Mouse (Mus musculus) brain, adult 2 months (tissue): Measurements from ENCODE around the gene Mettl1.
A peak's percentile ranks its signal among the peaks of the same experiment; 100 is the strongest.

ENCODE experiments used
- DNase-seq: peaks from one replicate; pipeline ENCODE4 v3.0.0; 2011; ENCODE audit warnings: low read depth, low spot score

The Mettl1 gene

GRCm38 (mm10) chr10:127041274-127041766, at the start of gene Mettl1, which contains the start of gene Eef1akmt3:
Gene Mettl1 (plus strand): TSS chr10:127041414.
Gene Eef1akmt3 (minus strand): TSS chr10:127041513.
- no peak for DNase-seq

DNA sequence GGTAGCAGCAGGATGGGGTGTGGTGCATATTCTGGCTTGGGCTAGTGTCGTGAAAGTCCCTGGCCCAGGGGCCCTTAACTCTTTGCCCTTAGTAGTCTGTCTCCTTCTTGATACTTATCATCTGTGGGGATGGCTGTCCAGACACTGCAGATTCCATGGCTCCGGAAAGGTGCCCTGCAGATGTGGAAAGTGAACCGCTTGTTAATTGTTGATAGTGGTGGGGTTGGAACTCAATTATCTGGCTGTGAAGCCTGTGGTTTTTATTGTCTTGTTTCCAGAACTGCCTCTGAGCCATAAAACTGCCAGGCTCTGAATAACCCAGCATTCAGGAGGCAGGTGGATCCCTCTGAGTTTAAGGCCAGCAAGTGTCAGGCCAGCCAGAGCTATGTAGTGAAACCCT, 49.5 kb upstream of the Mettl1 start:
- no peak for DNase-seq

GRCm38 (mm10) chr10:126993621-126994020, 47.6 kb upstream of the Mettl1 start:
- DNase-seq = no peak

DNA sequence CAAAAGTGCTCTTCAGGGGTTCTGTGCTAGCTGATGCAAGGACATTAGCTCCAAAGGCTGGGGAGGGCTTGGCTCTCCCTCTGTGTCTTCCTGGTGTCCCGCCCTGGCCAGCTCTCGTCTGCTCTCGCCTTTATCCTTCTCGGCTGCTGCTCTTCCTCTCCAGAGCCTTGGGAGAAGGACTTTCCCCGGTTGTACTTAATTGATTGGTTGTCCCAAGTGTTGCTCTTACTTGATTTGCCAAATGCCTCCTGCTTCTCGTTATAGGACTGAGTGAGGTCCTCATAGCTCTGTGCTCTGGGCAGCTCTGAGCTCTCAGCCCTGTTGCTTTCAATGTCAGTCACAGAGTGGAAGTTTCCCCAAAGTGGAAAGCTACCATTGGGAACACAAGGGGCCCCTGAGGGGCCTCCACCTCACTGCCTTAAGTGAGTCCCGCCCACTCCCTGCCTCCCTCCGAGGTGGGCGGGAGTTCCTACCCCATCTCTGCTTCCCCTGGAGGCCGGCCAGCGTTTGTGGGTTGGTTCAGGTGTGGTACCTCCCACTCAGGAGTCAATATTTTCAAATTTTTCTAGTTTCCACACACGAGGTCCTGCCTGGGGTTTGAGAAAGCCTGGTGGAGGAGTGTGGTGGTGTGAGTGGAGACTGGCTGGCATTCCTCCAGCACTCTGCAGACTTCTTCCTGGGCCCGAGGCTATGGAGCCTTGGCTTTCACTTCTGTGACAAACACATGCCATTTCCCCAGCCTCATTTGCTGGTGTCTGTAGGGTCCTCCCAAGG, 43.7 kb upstream of the Mettl1 start:
- peak; percentile 24 for DNase-seq

DNA sequence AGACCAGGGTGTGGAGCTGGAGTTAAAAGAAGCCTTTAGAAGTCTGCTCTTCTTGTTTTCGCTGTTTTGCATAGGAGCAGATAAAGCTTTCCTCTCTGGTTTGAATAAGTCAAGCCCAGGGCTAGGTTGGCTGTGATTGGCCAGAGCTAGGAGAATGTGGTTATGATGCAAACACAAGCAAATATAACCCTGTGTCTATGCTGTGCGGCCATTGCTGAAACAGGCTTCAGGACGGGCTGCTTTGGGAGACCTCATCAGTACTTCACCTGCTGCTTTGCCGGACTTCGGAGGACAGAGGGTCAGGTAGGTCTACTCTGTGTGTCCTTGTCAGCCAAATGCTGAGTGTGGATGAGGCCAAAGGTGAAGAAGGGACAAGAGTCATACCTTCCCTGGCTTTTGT, 40.7 kb upstream of the Mettl1 start, which contains the start of gene Avil:
Avil (plus strand) TSS at position 181 of the 400 bp plus-strand sequence.
- no peak for DNase-seq

DNA sequence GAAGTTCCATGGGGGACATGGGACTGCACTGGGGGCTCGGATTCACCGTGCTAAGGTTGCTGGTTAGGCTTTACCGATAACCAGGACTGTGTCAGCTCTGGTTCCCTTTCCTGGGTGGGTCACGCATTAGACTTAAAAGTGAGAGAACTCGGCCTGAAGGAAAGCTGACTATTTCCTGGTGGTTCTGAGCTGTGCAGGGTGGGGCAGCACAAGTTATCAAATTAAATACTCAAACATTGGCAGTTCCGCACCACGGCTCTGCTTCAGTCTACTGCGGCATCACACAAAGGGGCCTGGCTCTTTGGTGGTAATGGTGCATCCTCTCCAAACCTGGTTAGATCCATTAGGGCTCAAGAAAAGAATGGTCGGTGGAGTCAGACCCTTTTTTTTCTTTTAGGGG, 39.9 kb upstream of the Mettl1 start:
- no peak for DNase-seq

GRCm38 (mm10) chr10:127002056-127002455, 39.2 kb upstream of the Mettl1 start:
- no peak for DNase-seq

- DNase-seq = no peak
Measured at GRCm38 (mm10) chr10:127002765-127003164, 38.4 kb upstream of the Mettl1 start.

DNA sequence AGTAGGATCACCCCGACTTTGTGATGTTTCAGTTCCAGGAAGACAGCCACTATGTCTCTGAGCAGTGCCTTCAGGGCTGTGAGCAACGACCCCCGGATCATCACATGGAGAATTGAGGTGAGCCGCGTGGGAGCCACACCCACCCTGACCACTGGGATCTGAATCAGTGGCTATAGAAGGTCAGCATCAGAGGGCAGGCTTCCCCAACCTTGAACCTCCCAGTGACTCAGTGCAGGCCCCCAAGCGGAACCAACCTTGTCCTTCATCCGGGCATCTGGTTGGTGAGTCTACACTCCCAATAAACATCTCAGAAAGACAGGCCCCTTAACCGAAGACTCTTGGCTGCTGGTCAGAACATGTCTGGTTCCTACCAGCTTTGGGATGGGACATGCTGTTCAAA, 37.9 kb upstream of the Mettl1 start:
- no peak for DNase-seq

GRCm38 (mm10) chr10:127003806-127004205, 37.4 kb upstream of the Mettl1 start:
- DNase-seq = no peak

GRCm38 (mm10) chr10:127016488-127016887, 24.7 kb upstream of the Mettl1 start:
- no peak for DNase-seq

GRCm38 (mm10) chr10:127017071-127017470, 24.1 kb upstream of the Mettl1 start:
- DNase-seq = no peak

GRCm38 (mm10) chr10:127018422-127018821, 22.8 kb upstream of the Mettl1 start:
- no peak for DNase-seq

GRCm38 (mm10) chr10:127030336-127031296, 10.6 kb upstream of the Mettl1 start, which contains the start of gene Tsfm:
Gene Tsfm (minus strand): TSS chr10:127030840.
- peak; percentile 98 for DNase-seq

DNA sequence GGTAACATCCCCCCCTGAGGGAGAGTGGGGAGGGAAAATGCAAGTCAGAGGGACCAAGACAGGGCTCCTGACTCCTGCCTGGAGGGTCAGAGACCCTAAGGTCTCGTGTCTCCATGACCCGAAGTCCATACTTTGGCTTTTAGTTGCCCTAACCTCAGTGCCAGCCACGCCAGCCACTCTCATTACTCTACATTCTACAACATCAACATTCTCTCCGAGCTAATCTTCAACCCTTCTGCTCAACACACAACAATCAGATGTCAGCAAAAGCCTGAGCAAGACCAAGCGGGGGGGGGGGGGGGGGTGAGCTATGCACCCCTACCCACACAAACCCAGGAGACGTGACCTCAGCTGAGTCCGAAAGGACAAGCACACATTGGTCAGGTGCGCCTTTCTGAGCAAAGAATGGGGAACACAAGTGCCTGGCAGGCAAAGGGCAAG, 7.9 kb upstream of the Mettl1 start:
- DNase-seq = no peak

DNA sequence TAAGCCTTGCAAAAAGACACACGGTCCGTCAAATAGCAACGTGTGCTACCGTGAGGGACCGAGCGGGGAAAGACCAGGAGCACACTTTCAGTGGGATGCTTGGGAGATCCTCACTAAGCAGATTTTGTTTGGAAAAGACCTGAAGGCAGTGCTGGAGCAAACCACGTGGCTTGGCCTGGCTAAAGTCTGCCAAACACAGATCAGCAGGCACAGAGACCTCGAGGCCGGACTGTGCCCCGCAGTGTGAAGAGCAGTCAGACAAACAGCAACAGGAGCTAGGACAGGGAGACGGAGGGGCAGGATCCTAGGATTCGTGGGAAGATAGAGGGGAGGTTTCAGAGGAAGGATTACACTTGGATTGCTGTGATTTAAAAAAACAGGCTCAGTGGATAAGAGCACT, 4.9 kb upstream of the Mettl1 start:
- DNase-seq = no peak

- no peak for DNase-seq
Measured at GRCm38 (mm10) chr10:127037641-127038040, 3.6 kb upstream of the Mettl1 start.

DNA sequence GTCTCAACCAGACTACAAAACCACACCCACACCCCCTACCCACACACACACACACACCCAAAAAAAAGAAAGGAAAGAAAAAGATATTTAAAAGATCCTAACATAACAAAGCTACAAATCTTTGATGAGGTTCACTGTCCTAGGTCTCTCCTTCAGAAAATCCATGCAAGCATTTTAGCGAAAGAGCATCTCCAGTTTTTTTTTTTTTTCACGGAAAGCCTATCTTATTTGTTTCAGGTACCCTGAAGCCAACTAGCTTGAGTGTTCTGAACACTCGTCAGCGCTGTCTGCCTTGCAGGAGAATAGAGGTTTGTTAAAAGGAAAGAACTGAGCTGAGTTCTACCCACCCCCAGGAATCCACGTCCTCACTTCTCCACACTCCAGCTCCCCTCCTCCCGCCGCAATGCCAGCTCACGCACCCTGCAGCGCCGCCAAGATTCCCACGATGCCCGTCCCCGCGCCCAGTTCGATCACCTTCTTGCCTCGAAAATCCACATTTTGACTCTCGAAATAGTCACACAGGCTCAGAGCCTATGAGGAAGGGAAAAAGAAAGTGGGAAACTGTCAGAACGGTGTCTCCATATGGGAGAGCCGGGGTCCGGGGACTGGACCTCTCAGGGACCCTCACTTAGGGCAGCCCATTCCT, 522 bp upstream of the Mettl1 start:
- peak; percentile 63 for DNase-seq

DNA sequence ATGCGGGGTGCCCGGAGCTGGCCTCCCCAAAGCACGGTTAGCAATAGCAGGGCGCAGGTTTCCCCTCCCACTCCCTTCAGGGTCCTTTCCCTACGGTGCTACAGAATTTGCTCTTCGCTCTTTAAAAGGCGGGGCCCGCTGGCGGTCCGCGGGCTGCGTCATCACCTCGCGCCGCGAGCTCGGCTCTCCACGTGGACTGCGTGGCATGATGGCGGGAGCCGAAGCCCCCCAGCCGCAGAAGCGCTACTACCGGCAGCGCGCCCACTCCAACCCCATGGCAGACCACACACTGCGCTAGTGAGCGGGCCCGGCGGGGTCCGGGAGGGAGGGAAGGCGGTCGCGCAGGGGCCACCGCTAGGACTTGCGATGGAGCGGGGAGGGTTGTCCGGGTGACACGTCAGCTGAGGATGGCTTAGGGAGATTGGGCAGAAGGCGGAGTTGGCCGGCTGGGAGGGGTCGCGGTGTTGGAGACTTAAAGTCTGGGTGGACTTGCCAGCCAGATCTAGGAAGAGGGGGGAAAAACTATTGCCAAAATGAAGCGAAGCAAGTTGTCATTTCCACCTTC, 642 bp downstream of the Mettl1 start:
- peak; percentile 92 for DNase-seq

GRCm38 (mm10) chr10:127042468-127043115, 1.4 kb downstream of the Mettl1 start:
- DNase-seq = no peak

DNA sequence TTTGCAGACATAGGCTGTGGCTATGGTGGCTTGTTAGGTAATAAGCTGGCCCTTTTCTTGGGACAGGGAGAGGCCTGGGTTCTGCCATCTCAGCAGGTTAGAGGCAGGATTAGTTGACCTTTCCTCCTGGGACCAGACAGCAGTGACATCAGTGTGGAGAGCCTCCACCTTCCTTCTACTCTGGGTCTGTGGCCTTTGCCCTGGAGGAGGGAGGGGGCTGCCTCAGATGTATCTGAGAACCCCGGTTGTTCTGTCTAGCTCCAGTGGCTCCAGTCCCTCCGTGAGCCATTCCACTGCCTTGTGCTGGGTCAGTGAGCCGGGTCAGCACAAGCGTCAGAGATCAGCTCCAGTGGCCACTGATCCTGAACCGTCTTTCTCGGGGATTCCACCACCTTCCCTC, 2.0 kb downstream of the Mettl1 start:
- no peak for DNase-seq
